Mouse (Mus musculus) thymus, postnatal 10 days (tissue): ENCODE data around the gene Itpripl1.
"Not testable (repeated sequence)": the region's sequence is repeated elsewhere in the genome, so short reads cannot be mapped to it uniquely, and the experiment has no call there.

ENCODE experiments used
- DNase-seq, 2 experiments: peaks; one replicate each; pipeline ENCODE4 v3.0.0; 2021; ENCODE audit warnings: low spot score in 2 of 2

Gene Itpripl1

GRCm38 (mm10) chr2:127143158-127144063, at the start of gene Itpripl1:
Gene Itpripl1, minus strand, starts transcription at chr2:127143442.
- peak; percentile 53 to 60 for DNase-seq

GRCm38 (mm10) chr2:127189574-127189973, 46.3 kb upstream of the Itpripl1 start:
- DNase-seq: no peak

- peak; percentile 66 to 67 for DNase-seq
Observed at GRCm38 (mm10) chr2:127182598-127183381, 39.5 kb upstream of the Itpripl1 start.

- DNase-seq: peak in 1 of 2 experiments; percentile 53
Observed at GRCm38 (mm10) chr2:127166261-127166660, 23.0 kb upstream of the Itpripl1 start.

DNA sequence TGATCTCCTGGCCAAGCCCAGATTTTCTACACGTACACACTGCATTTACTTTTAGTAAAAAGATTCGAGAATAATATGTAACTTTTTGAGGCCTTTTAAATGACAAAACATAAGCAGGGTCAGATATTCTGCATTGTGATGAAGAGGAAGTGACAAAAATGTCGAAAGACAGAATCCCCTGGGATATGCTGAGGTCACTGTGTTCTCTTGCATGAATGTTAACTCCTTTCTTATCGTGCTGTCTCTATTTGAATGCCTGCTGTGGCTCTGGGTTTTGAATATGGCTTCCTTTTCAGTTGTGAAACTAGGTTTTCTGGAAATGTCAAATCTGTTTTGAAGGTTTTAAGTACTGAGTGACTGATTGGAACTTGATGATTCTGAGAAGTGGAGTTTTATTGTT, 22.4 kb upstream of the Itpripl1 start:
- no peak for DNase-seq

- DNase-seq: no peak
Observed at GRCm38 (mm10) chr2:127145699-127146098, 2.5 kb upstream of the Itpripl1 start.

DNA sequence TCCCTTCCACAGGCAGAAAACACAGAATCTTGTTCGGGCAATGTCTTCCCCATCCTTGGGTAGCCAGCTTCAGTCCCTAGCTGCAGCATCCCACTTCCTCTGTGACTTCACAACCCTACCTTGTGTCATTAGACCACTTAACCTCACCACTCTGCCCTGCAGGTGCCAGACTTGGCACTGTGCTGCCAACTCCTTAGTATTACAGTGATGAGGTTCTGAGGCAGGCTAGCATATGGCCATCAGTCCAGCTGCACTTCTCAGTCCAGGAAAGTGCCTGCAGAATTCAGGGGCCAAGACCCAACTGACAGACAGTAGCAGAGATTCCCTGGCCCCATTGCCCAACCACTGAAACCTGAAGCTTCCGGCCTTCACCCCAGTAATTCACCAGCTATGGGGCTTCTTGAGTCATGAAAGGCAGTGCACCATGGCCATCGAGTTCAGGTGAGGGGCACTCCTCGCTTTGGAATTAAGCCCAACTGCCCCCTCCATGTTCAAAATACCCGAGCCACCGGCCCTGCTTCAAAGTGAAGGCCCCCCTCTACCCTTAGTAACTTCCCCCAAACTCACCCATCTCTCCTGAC, 575 bp downstream of the Itpripl1 start:
- DNase-seq: no peak

- DNase-seq: no peak
Observed at GRCm38 (mm10) chr2:127142031-127142430, 1.2 kb downstream of the Itpripl1 start.

- no peak for DNase-seq
Observed at GRCm38 (mm10) chr2:127140011-127140410, 3.2 kb downstream of the Itpripl1 start.

DNA sequence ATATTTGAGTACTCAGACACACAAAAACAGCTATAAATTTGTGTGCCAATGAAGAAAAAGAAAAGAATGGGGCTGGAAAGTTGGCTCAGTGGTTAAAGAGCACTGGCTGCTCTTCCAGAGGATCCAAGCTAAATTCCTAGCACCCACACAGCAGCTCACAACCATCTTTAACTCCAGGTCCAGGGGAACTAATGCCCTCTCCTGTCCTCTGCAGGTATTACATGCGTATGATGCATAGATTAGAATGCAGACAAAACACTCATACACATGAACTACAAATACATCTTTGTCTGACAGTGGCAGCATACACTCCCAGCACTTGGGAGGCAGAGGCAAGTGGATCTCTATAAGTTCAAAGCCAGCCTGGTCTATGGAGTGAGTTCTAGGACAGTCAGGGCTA, 3.6 kb downstream of the Itpripl1 start:
- DNase-seq: no peak

- DNase-seq: no peak
Observed at GRCm38 (mm10) chr2:127139094-127139493, 4.1 kb downstream of the Itpripl1 start.

GRCm38 (mm10) chr2:127138449-127138848, 4.8 kb downstream of the Itpripl1 start:
- DNase-seq: no peak

DNA sequence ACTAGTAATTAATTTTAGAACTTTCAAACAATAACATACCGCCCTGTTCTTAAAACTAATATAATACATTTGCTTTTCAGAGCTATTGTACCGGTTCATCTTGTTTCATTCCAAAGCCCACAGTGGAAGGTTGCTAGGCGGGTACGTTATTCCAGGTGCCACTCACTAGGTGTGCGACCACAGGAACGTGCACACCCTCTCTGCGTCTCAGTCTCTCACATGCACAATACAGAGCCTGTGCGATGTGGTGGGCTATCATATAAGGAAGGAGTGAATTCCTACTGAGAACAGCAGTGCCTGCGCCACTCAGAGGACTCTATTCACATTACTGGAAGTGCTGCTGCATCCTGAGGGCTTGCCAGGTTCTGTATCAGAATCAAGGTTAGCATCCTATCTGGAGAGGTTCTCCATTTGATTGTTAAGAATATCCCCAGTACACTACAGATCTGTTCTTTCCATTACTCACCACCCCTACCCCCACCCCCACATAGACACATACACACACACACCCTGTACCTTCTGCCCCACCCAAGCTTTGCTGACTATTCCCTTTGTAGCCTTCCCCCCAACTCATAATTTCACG, 5.3 kb downstream of the Itpripl1 start:
- no peak for DNase-seq

DNA sequence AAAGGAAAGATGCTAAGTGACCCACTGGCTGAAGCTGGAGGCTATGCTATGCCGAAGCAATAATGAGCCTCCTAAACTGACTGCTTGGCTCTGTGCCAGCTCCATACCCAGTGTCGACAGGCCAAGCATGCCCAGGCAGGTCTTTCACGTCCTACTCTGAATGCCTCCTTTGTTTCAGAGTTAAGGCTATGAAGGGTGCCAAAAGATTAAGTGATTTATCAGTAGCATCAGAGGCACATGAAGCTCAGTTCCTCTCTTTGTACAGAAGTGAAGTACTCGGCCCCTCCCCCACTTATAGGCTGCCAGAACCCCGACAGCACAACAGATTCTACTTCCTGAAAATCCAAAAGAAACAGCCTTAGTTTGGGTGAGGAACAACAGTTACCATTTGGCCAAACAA, 6.3 kb downstream of the Itpripl1 start:
- DNase-seq: no peak

DNA sequence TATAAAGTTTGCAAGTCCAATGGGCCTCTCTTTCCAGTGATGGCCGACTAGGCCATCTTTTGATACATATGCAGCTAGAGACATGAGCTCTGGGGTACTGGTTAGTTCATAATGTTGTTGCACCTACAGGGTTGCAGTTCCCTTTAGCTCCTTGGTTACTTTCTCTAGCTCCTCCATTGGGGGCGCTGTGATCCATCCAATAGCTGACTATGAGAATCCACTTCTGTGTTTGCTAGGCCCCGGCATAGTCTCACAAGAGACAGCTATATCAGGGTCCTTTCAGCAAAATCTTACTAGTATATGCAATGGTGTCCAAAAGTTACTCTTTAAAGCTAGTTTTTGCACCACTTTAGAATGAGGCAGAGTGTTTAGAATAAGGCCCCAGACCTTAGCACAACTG, 8.0 kb downstream of the Itpripl1 start:
- DNase-seq: not testable (repeated sequence)

DNA sequence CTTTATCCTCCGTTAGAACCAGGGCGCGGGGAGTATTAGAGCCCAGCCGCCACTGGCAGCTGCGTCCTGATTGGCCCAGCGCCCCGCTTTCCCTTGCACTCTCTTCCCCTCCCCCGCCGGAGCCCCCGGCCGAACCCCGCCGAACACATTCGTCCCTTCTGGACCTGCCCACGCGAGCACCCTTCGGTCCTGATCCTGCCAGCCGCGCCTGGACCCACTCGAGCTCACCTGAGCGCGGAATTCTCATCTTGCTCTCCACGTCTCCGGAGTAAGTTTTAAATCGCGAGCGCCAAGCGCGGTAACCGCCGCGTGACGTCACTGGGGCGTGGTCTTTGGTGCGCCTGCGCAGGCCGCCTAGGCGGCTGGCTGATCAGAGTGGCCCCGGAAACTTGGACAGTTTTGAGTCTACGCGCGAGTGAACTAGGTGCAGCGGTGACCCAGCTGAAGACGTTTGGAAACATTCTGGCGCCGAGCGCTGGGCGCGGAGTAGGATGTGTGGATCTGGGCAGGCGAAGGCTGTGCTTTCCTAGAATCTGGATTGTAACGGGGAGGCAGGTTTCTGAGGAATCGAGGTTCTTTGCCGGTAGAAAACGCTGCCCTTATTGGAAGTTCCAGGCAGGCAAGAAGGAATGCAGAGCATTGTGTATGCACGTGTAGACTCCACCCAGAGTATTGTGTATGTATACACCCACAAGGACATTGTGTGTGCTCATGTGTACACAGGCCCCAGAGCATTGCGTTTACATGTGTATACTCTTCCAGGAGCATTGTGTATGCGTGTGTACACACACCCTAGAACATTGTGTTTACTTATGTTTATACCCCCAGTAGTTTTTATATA, 9.4 kb downstream of the Itpripl1 start, which contains the start of gene Ncaph:
Gene Ncaph (minus strand): TSS at position 334 of the 841 bp plus-strand sequence.
- peak; percentile 89 to 97 for DNase-seq

- DNase-seq: no peak
Observed at GRCm38 (mm10) chr2:127131353-127131752, 11.9 kb downstream of the Itpripl1 start.

DNA sequence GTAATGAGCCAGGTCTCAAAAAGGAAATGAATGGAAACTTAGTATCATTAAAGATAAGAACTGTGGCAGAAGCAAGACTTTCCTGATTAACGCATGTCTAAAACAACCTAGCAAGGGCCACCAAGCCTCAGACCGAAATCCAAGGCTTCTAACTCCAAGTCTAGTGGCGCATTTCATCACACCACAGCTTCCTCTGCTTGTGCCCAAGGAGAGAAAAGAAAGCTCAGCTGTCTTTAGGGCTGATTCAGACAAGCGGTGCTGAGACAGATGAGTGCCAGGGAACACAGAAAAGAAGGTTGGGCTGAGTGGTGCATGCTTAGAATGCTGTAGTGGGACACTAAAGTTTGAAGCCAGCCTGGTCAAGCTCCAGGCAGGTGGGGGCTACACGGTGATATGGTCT, 14.3 kb downstream of the Itpripl1 start:
- no peak for DNase-seq

GRCm38 (mm10) chr2:127121591-127122235, 21.5 kb downstream of the Itpripl1 start:
- DNase-seq: no peak

DNA sequence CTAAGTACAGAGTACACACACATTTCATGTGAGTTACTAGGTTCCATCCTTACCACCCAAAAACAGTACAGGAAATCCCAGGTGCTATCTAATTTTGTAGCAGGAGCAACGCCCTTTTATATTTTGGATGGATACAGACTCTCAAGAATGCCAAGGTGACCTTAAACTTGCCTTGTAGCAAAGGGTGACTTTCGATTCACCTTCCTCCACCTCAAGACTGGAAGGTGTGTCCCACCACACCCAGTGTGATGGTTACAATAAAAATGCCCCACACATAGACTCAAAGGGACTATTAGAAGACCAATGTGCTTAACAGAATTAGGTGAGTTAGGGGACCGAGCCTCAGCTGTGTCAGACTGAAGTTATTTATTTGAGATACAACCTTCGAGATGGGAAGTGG, 34.3 kb downstream of the Itpripl1 start:
- DNase-seq: no peak
